Mouse (Mus musculus) CD8-positive naive resting alpha-beta T cell, adult 57 days (primary cell): Measurements from ENCODE around the gene Gm3149. TPM values are rescaled to one million over a fixed set of nuclear protein-coding genes. Genes with fewer than 3 reads are reported as not detected.

ENCODE experiments used
- total RNA-seq: library from RNA; stranded (reverse); gene quantifications from one replicate; pipeline ENCODE4 v1.2.4, GENCODE M21; 2023

Gene Gm3149
- not detected for total RNA-seq

GRCm38 (mm10) chr14:4316983-4317382 lies at the start of gene Gm3149:
TSS of gene Gm3149 (plus strand) at chr14:4317283.

GRCm38 (mm10) chr14:4334476-4335080 lies 17.5 kb downstream of the Gm3149 start, which contains the start of gene 2610042L04Rik:
TSS of gene 2610042L04Rik (plus strand) at chr14:4334763.

Other genes with a start within 250 kb of the Gm3149 start
- not detected for gene Gm3115, start 233.2 kb upstream of the Gm3149 start, total RNA-seq
- gene Gm8108, start 206.8 kb upstream of the Gm3149 start, total RNA-seq: not detected
- not detected for gene Gm3127, start 152.3 kb upstream of the Gm3149 start, total RNA-seq
- gene Gm2974, start 134.7 kb upstream of the Gm3149 start, total RNA-seq: not detected
- gene Gm3138, start 67.7 kb upstream of the Gm3149 start, total RNA-seq: not detected
- gene 2610042L04Rik, start 17.5 kb downstream of the Gm3149 start, total RNA-seq: not detected
- not detected for gene Gm3159, start 80.2 kb downstream of the Gm3149 start, total RNA-seq
- not detected for gene Gm3164, start 98.2 kb downstream of the Gm3149 start, total RNA-seq
- gene Gm3173, start 113.7 kb downstream of the Gm3149 start, total RNA-seq: 3.4 TPM
- gene Gm3182, start 164.5 kb downstream of the Gm3149 start, total RNA-seq: not detected
- gene Gm3047, start 238.1 kb downstream of the Gm3149 start, total RNA-seq: not detected